12 mouse cellular contexts compared by ENCODE assay signal in genomic region chr17:56266271-56266670, GRCm38 (mm10). TPM values are rescaled to one million over a fixed set of nuclear protein-coding genes. Genes with fewer than 3 reads are reported as not detected.
DNase-seq lines count a peak whose midpoint lies in the region; ATAC-seq and TF ChIP-seq lines count a peak whose summit lies in the region.
"Had no signal": no experiment of that assay in that cellular context is flagged by ENCODE, and none has a peak within 500 bp of the region (broad histone marks: within the 10 kb centered on the region; RNA-seq: fewer than 3 reads in every experiment).

No protein-coding gene starts in this region.

- H3K36me3 ChIP-seq in heart, adult 2 months (ENCODE audit: control insufficient read depth, insufficient read depth, low read length): peaks cover 4% of the 10 kb centered on the region
- H3K36me3 ChIP-seq in liver, postnatal 0 days (replicated peaks; ENCODE audit: insufficient read depth, low read length): peaks cover 24% of the 10 kb centered on the region
- peaks cover 36% of the 10 kb centered on the region for H3K36me3 ChIP-seq in hindbrain, embryonic 13.5 days

- TF ChIP-seq EP300 in heart, adult 2 months (IDR thresholded peaks at IDR 0.05; ENCODE audit: insufficient read depth, low read depth, low read length): no peak
- TF ChIP-seq EP300 in liver, postnatal 0 days (IDR thresholded peaks at IDR 0.05; ENCODE audit: low read depth): no peak

- H3K4me1 ChIP-seq in heart, adult 2 months (ENCODE audit: control insufficient read depth, insufficient read depth, low read length): peaks cover 9% of the 10 kb centered on the region
- H3K4me1 ChIP-seq in liver, postnatal 0 days (ENCODE audit: insufficient read depth): peaks cover 17% of the 10 kb centered on the region
- H3K4me1 ChIP-seq in hindbrain, embryonic 13.5 days (replicated peaks): peaks cover 32% of the 10 kb centered on the region

- 0 out of 2 replicates have a peak, but pooled peaks have one; percentile 9 for ATAC-seq in liver, postnatal 0 days
- no peak for ATAC-seq in hindbrain, embryonic 13.5 days (ENCODE audit: low FRiP score)

- peak overlapping the region; percentile 11 for H3K27ac ChIP-seq in heart, adult 2 months
- H3K27ac ChIP-seq in liver, postnatal 0 days (ENCODE audit: low read depth): no peak overlapping the region
- no peak overlapping the region for H3K27ac ChIP-seq in hindbrain, embryonic 13.5 days
- H3K27ac ChIP-seq: limb, embryonic 13.5 days had no signal

- H3K9ac ChIP-seq in heart, adult 2 months (ENCODE audit: low read depth, low read length): no peak overlapping the region
- no peak overlapping the region for H3K9ac ChIP-seq in liver, postnatal 0 days (replicated peaks)
- no peak overlapping the region for H3K9ac ChIP-seq in hindbrain, embryonic 13.5 days
- H3K9ac ChIP-seq: limb, embryonic 13.5 days had no signal

- no peak overlapping the region for H3K4me3 ChIP-seq in heart, adult 2 months
- no peak overlapping the region for H3K4me3 ChIP-seq in liver, postnatal 0 days (ENCODE audit: low read depth, low read length)
- no peak overlapping the region for H3K4me3 ChIP-seq in hindbrain, embryonic 13.5 days
- H3K4me3 ChIP-seq: limb, embryonic 13.5 days had no signal

- no peaks in the 10 kb centered on the region for H3K27me3 ChIP-seq in heart, adult 2 months (ENCODE audit: control insufficient read depth, insufficient read depth, low read length)
- H3K27me3 ChIP-seq in liver, postnatal 0 days (ENCODE audit: insufficient read depth, low read length): no peaks in the 10 kb centered on the region
- H3K27me3 ChIP-seq in hindbrain, embryonic 13.5 days: no peaks in the 10 kb centered on the region
- H3K27me3 ChIP-seq: limb, embryonic 13.5 days had no signal

- TF ChIP-seq CTCF in heart, adult 2 months (IDR thresholded peaks at IDR 0.05): no peak
- TF ChIP-seq CTCF in liver, postnatal 0 days (IDR thresholded peaks at IDR 0.05; ENCODE audit: low read depth): no peak

- intact Hi-C loops in heart, adult 2 months (cut with DNase I): no loop called here

- TF ChIP-seq POLR2A in heart, adult 2 months (IDR thresholded peaks at IDR 0.05; ENCODE audit: insufficient read depth, low read depth, low read length): no peak

- no peaks in the 10 kb centered on the region for H3K79me2 ChIP-seq in heart, adult 2 months (replicated peaks; ENCODE audit: control insufficient read depth, insufficient read depth, low read length)

- DNase-seq in heart, adult 2 months: no peak
- no peak for DNase-seq in heart, adult 8-10 months (ENCODE audit: low spot score)
- DNase-seq in 3134 (ENCODE audit: extremely low read depth, insufficient read length, low spot score) (peak; percentile 71), NIH3T3 (ENCODE audit: low read depth) (peak; percentile 83)
- no peak for DNase-seq in liver, postnatal 0 days
- DNase-seq in cerebellum, postnatal 25 days: no peak
- no peak for DNase-seq in yolk sac, embryonic 10.5 days (ENCODE audit: low spot score)
- DNase-seq: thymus, postnatal 36 days had no signal

- H3K9me3 ChIP-seq in liver, postnatal 0 days (ENCODE audit: low read length): no peaks in the 10 kb centered on the region
- H3K9me3 ChIP-seq in hindbrain, embryonic 13.5 days: no peaks in the 10 kb centered on the region
- H3K9me3 ChIP-seq: limb, embryonic 13.5 days had no signal

- H3K4me2 ChIP-seq in liver, postnatal 0 days (ENCODE audit: low read depth, low read length): no peak overlapping the region
- H3K4me2 ChIP-seq in hindbrain, embryonic 13.5 days: no peak overlapping the region
- H3K4me2 ChIP-seq: limb, embryonic 13.5 days had no signal

- 27% methylated on average over 3 of the region's 3 CpGs for WGBS in heart, adult 2 months
- 51% methylated on average over 3 of the region's 3 CpGs for WGBS in liver, postnatal 0 days (ENCODE audit: insufficient replicate concordance)
- 71% methylated on average over 3 of the region's 3 CpGs for WGBS in hindbrain, embryonic 13.5 days

RNA-seq across cellular contexts. Expression of gene Fem1a, which starts 9.7 kb away (rescaled TPM):
- 100 to 1,000 TPM; 108 to 124 TPM for total RNA-seq in heart, adult 2 months (2021)
- polyA plus RNA-seq in heart, adult 2 months (2012; rRNA removed): 81.5 and 104 TPM in 2 replicates
- 100 to 1,000 TPM; 113 to 131 (median 128) TPM for total RNA-seq in heart, adult 8-10 months (2022)
- polyA plus RNA-seq in liver, postnatal 0 days (2015; fragmentation: Nextera tagmentation; extraction: Ambion mirVana): 5.1 and 5.2 TPM in 2 replicates
- 18.9 and 20.1 TPM in 2 replicates for polyA plus RNA-seq in hindbrain, embryonic 13.5 days (2015; fragmentation: Nextera tagmentation; extraction: Ambion mirVana)

RNA-seq across cellular contexts. Expression of gene Ticam1, which starts 10.3 kb away (rescaled TPM):
- total RNA-seq in heart, adult 2 months (2021): 1 to 10 TPM; 8.0 TPM
- polyA plus RNA-seq in heart, adult 2 months (2012; rRNA removed): 16.8 and 18.0 TPM in 2 replicates
- 1 to 10 TPM; 6.9 to 9.5 (median 8.1) TPM for total RNA-seq in heart, adult 8-10 months (2022)
- 2.6 and 3.1 TPM in 2 replicates for polyA plus RNA-seq in liver, postnatal 0 days (2015; fragmentation: Nextera tagmentation; extraction: Ambion mirVana)
- polyA plus RNA-seq in hindbrain, embryonic 13.5 days (2015; fragmentation: Nextera tagmentation; extraction: Ambion mirVana): 1.3 and 1.4 TPM in 2 replicates

RNA-seq across cellular contexts. Expression of gene Plin3, which starts 26.4 kb away (rescaled TPM):
- 100 to 1,000 TPM; 160 to 221 TPM for total RNA-seq in heart, adult 2 months (2021)
- polyA plus RNA-seq in heart, adult 2 months (2012; rRNA removed): 65.6 and 66.2 TPM in 2 replicates
- total RNA-seq in heart, adult 8-10 months (2022): 100 to 1,000 TPM; 172 to 233 (median 219) TPM
- polyA plus RNA-seq in liver, postnatal 0 days (2015; fragmentation: Nextera tagmentation; extraction: Ambion mirVana): 25.8 and 26.8 TPM in 2 replicates
- 20.0 and 23.5 TPM in 2 replicates for polyA plus RNA-seq in hindbrain, embryonic 13.5 days (2015; fragmentation: Nextera tagmentation; extraction: Ambion mirVana)

RNA-seq across cellular contexts. Expression of gene Arrdc5, which starts 33.8 kb away (rescaled TPM):
- not detected for total RNA-seq in heart, adult 2 months (2021)
- polyA plus RNA-seq in heart, adult 2 months (2012; rRNA removed): 0.32 TPM in 1 of 2 replicates, not detected in the other
- total RNA-seq in heart, adult 8-10 months (2022): under 1 TPM in 1 of 4 experiments, not detected in 3; 0.41 TPM
- not detected in 2 replicates for polyA plus RNA-seq in liver, postnatal 0 days (2015; fragmentation: Nextera tagmentation; extraction: Ambion mirVana)
- polyA plus RNA-seq in hindbrain, embryonic 13.5 days (2015; fragmentation: Nextera tagmentation; extraction: Ambion mirVana): not detected in 2 replicates
- total RNA-seq: hematopoietic stem cell, adult 5-6 weeks had no signal
- polyA plus RNA-seq: embryonic facial prominence, embryonic 14.5 days; limb, embryonic 13.5 days had no signal

RNA-seq across cellular contexts. Expression of gene Uhrf1, which starts 36.9 kb away (rescaled TPM):
- 1 to 10 TPM; 2.0 to 2.4 TPM for total RNA-seq in heart, adult 2 months (2021)
- polyA plus RNA-seq in heart, adult 2 months (2012; rRNA removed): 0.85 and 1.2 TPM in 2 replicates
- 1 to 10 TPM; 1.5 to 2.6 (median 2.2) TPM for total RNA-seq in heart, adult 8-10 months (2022)
- 37.8 and 43.5 TPM in 2 replicates for polyA plus RNA-seq in liver, postnatal 0 days (2015; fragmentation: Nextera tagmentation; extraction: Ambion mirVana)
- 27.1 and 29.6 TPM in 2 replicates for polyA plus RNA-seq in hindbrain, embryonic 13.5 days (2015; fragmentation: Nextera tagmentation; extraction: Ambion mirVana)

Comparison
In these comparisons a context has a peak if more than half of its experiments do, and no peak if none do; other contexts are left out.
1. DNase-seq: peak in 3134 (single experiment) and NIH3T3 (single experiment); none in heart, adult 2 months (0 of 2), heart, adult 8-10 months (single experiment), liver, postnatal 0 days (single experiment), cerebellum, postnatal 25 days (0 of 2) and yolk sac, embryonic 10.5 days (single experiment).